ENCODE assay signal across 19 mouse cellular contexts in genomic region chr13:104960206-104960928, GRCm38 (mm10).
DNase-seq lines count a peak whose midpoint lies in the region; ATAC-seq and TF ChIP-seq lines count a peak whose summit lies in the region.
"Had no signal": no experiment of that assay in that cellular context is flagged by ENCODE, and none has a peak within 500 bp of the region (broad histone marks: within the 10 kb centered on the region; RNA-seq: fewer than 3 reads in every experiment).

No protein-coding gene starts in this region.

- no peak overlapping the region for H3K4me2 ChIP-seq in forebrain, embryonic 16.5 days (ENCODE audit: low read length)
- no peak overlapping the region for H3K4me2 ChIP-seq in forebrain, embryonic 14.5 days (ENCODE audit: low read length)
- H3K4me2 ChIP-seq: embryonic facial prominence, embryonic 12.5 days; limb, embryonic 15.5 days; midbrain, embryonic 15.5 days had no signal

- no peak overlapping the region for H3K9ac ChIP-seq in forebrain, embryonic 16.5 days (replicated peaks; ENCODE audit: low read depth, low read length)
- H3K9ac ChIP-seq in forebrain, embryonic 14.5 days (ENCODE audit: low read length), result no peak overlapping the region
- H3K9ac ChIP-seq: embryonic facial prominence, embryonic 12.5 days; limb, embryonic 15.5 days; midbrain, embryonic 15.5 days had no signal

- 72% methylated on average over 7 of the region's 7 CpGs for WGBS in forebrain, embryonic 16.5 days
- WGBS in forebrain, embryonic 14.5 days, result 74% methylated on average over 7 of the region's 7 CpGs

- no peaks in the 10 kb centered on the region for H3K36me3 ChIP-seq in forebrain, embryonic 16.5 days (ENCODE audit: control insufficient read depth, insufficient read depth)
- no peaks in the 10 kb centered on the region for H3K36me3 ChIP-seq in forebrain, embryonic 14.5 days (ENCODE audit: control insufficient read depth, insufficient read depth, low read length)
- H3K36me3 ChIP-seq: embryonic facial prominence, embryonic 12.5 days; limb, embryonic 15.5 days; midbrain, embryonic 15.5 days had no signal

- no peak for DNase-seq in forebrain, embryonic 14.5 days (ENCODE audit: low spot score)
- DNase-seq in layer of hippocampus, adult 2 months (ENCODE audit: low spot score in 2 of 2), result no peak
- DNase-seq in layer of hippocampus, postnatal 25 days (ENCODE audit: extremely low spot score in 1 of 2, low spot score in 1 of 2), result no peak
- peak; percentile 31 for DNase-seq in cerebellum, adult 11 months
- DNase-seq in cerebellum, adult 9-10 months, result peak; percentile 50
- no peak for DNase-seq in neural tube, embryonic 10.5 days (ENCODE audit: extremely low spot score, low spot score)
- DNase-seq: adrenal gland, postnatal 25 days; gastrocnemius, postnatal 10 days; heart, postnatal 36 days; kidney, adult 9 months; kidney, postnatal 36 days; layer of hippocampus, adult 9-11 months; retina, postnatal 1 day had no signal

- H3K27me3 ChIP-seq in forebrain, embryonic 16.5 days (replicated peaks; ENCODE audit: control insufficient read depth, insufficient read depth, low read length), result no peaks in the 10 kb centered on the region
- no peaks in the 10 kb centered on the region for H3K27me3 ChIP-seq in forebrain, embryonic 14.5 days (replicated peaks; ENCODE audit: control insufficient read depth, insufficient read depth, low read length)
- H3K27me3 ChIP-seq: CH12.LX; embryonic facial prominence, embryonic 12.5 days; limb, embryonic 15.5 days; midbrain, embryonic 15.5 days had no signal

- no peak for TF ChIP-seq CTCF in layer of hippocampus, adult 2 months (conservative IDR thresholded peaks at IDR 0.05)

- H3K4me1 ChIP-seq in forebrain, embryonic 16.5 days (replicated peaks; ENCODE audit: control insufficient read depth, insufficient read depth, low read length), result peaks cover 28% of the 10 kb centered on the region
- peaks cover 10% of the 10 kb centered on the region for H3K4me1 ChIP-seq in forebrain, embryonic 14.5 days (ENCODE audit: control insufficient read depth, insufficient read depth, low read length)
- H3K4me1 ChIP-seq: embryonic facial prominence, embryonic 12.5 days; midbrain, embryonic 15.5 days had no signal

- no peaks in the 10 kb centered on the region for H3K9me3 ChIP-seq in forebrain, embryonic 16.5 days (ENCODE audit: control insufficient read depth, low read length)
- H3K9me3 ChIP-seq in forebrain, embryonic 14.5 days (replicated peaks; ENCODE audit: control insufficient read depth, low read length), result no peaks in the 10 kb centered on the region
- H3K9me3 ChIP-seq: embryonic facial prominence, embryonic 12.5 days; limb, embryonic 15.5 days; midbrain, embryonic 15.5 days had no signal

- no peak overlapping the region for H3K27ac ChIP-seq in forebrain, embryonic 16.5 days (ENCODE audit: low read length)
- H3K27ac ChIP-seq in forebrain, embryonic 14.5 days (ENCODE audit: low read depth, low read length), result no peak overlapping the region
- H3K27ac ChIP-seq in layer of hippocampus, adult 2 months, result peak overlapping the region; percentile 89
- H3K27ac ChIP-seq: embryonic facial prominence, embryonic 12.5 days; limb, embryonic 15.5 days; midbrain, embryonic 15.5 days had no signal

- ATAC-seq in forebrain, embryonic 16.5 days, result 0 out of 2 replicates have a peak, but pooled peaks have one; percentile 2
- no peak for ATAC-seq in forebrain, embryonic 14.5 days
- ATAC-seq: lung, postnatal 0 days; midbrain, embryonic 15.5 days had no signal

- H3K4me3 ChIP-seq in forebrain, embryonic 16.5 days (replicated peaks; ENCODE audit: low read length), result no peak overlapping the region
- no peak overlapping the region for H3K4me3 ChIP-seq in forebrain, embryonic 14.5 days (ENCODE audit: low read depth, low read length)
- H3K4me3 ChIP-seq in layer of hippocampus, adult 2 months, result no peak overlapping the region
- H3K4me3 ChIP-seq: embryonic facial prominence, embryonic 12.5 days; limb, embryonic 15.5 days; midbrain, embryonic 15.5 days had no signal

Comparison
In these comparisons a context has a peak if more than half of its experiments do, and no peak if none do; other contexts are left out.
1. DNase-seq: peak in cerebellum, adult 11 months (single experiment) and cerebellum, adult 9-10 months (single experiment); none in forebrain, embryonic 14.5 days (single experiment), layer of hippocampus, adult 2 months (0 of 2), layer of hippocampus, postnatal 25 days (0 of 2) and neural tube, embryonic 10.5 days (single experiment).